In genomic region chr15:101973414-101974077, GRCm38 (mm10) we compare ENCODE assay signal across 8 mouse cellular contexts. TPM values are rescaled to one million over a fixed set of nuclear protein-coding genes. Genes with fewer than 3 reads are reported as not detected.
DNase-seq lines count a peak whose midpoint lies in the region.

No protein-coding gene starts in this region.

- H3K4me1 ChIP-seq in midbrain, embryonic 10.5 days, result peaks cover 27% of the 10 kb centered on the region

- peak overlapping the region; percentile 49 for H3K27ac ChIP-seq in midbrain, embryonic 10.5 days (replicated peaks)

- H3K27me3 ChIP-seq in midbrain, embryonic 10.5 days (ENCODE audit: low read depth, poor library complexity, severe bottlenecking), result peaks cover 50% of the 10 kb centered on the region

- H3K4me3 ChIP-seq in midbrain, embryonic 10.5 days, result peak overlapping the region; percentile 34

- peak; percentile 95 for DNase-seq in ZHBTc4 (ENCODE audit: low read depth, low spot score)
- DNase-seq in cerebellum, postnatal 14 days, result peak; percentile 96 to 99
- peak; percentile 99 to 100 for DNase-seq in frontal cortex, postnatal 25 days (ENCODE audit: low spot score in 2 of 2)
- peak; percentile 92 for DNase-seq in hindlimb bud, embryonic 11.5 days (ENCODE audit: extremely low spot score, low read depth, low spot score)
- peak; percentile 73 to 99 for DNase-seq in left cerebral cortex, adult 9 months (ENCODE audit: low spot score in 2 of 2)
- DNase-seq in midbrain, embryonic 10.5 days (ENCODE audit: low spot score), result peak; percentile 96
- peak; percentile 90 for DNase-seq in right cerebral cortex, postnatal 36 days (ENCODE audit: low spot score in 2 of 2)
- peak; percentile 96 to 98 for DNase-seq in urinary bladder, postnatal 36 days (ENCODE audit: low spot score in 2 of 2)

- H3K9me3 ChIP-seq in midbrain, embryonic 10.5 days (replicated peaks), result no peaks in the 10 kb centered on the region

- WGBS in midbrain, embryonic 10.5 days, result 11% methylated on average over 15 of the region's 15 CpGs

- no peaks in the 10 kb centered on the region for H3K36me3 ChIP-seq in midbrain, embryonic 10.5 days

RNA-seq across cellular contexts. Expression of gene Krt78, which starts 19.5 kb away (rescaled TPM):
- not detected in 2 replicates for polyA plus RNA-seq in midbrain, embryonic 10.5 days (2016; fragmentation: Nextera tagmentation; extraction: Ambion mirVana)

RNA-seq across cellular contexts. Expression of gene Krt8, which starts 30.7 kb away (rescaled TPM):
- polyA plus RNA-seq in midbrain, embryonic 10.5 days (2016; fragmentation: Nextera tagmentation; extraction: Ambion mirVana), result 18.5 and 21.9 TPM in 2 replicates

RNA-seq across cellular contexts. Expression of gene Krt79, which starts 33.4 kb away (rescaled TPM):
- polyA plus RNA-seq in midbrain, embryonic 10.5 days (2016; fragmentation: Nextera tagmentation; extraction: Ambion mirVana), result 0.07 and 0.20 TPM in 2 replicates

RNA-seq across cellular contexts. Expression of gene Krt4, which starts 49.0 kb away (rescaled TPM):
- not detected in 2 replicates for polyA plus RNA-seq in midbrain, embryonic 10.5 days (2016; fragmentation: Nextera tagmentation; extraction: Ambion mirVana)

RNA-seq across cellular contexts. Expression of gene Krt18, which starts 54.4 kb away (rescaled TPM):
- 11.4 and 21.0 TPM in 2 replicates for polyA plus RNA-seq in midbrain, embryonic 10.5 days (2016; fragmentation: Nextera tagmentation; extraction: Ambion mirVana)

Comparison
In these comparisons a context has a peak if more than half of its experiments do, and no peak if none do; other contexts are left out.
1. Peak in every context shown above with its lines: DNase-seq, H3K4me3 ChIP-seq and H3K27ac ChIP-seq.